Mouse (Mus musculus) layer of hippocampus, adult 18-20 months (tissue): ENCODE measurements around the gene Fmo6. TPM values are rescaled to one million over a fixed set of nuclear protein-coding genes. Genes with fewer than 3 reads are reported as not detected.

Experiments used
- DNase-seq, 2 experiments: peaks; one replicate each; pipeline ENCODE4 v3.0.0; 2022; ENCODE audit warnings: low spot score in 2 of 2
- total RNA-seq, 2 experiments: library from RNA; stranded (reverse); gene quantifications; 2 replicates each; pipeline ENCODE4 v1.2.3; 2021

The Fmo6 gene
- total RNA-seq, 2 experiments from 2014 or later: not detected

DNA sequence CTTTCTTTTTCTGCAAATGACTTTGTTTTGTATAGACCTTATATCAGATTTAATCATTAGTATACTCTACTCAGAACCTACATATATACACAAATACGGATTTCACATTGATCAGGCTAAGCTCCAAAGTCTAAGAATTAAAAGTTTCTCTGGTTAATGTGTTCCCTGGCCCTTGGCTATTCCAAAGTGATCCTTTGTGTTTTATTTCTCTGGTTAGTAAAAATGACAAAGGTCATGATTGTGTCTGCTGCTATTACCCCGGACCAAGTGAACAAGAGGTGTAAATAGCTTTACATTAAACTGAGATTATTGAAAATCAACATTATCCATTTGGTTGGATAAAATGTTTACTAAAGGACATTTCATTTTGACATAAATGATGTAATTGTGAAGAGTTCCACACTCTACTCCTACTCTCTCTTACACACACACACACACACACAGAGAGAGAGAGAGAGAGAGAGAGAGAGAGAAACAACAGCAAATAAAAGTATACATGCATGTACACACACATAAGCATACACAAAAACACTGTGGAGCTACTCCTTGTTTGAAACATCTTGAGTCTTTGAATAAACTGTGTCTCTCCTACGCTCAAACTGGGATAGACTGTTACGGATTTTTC is 22.3 kb downstream of the Fmo6 start:
- no peak for DNase-seq

DNA sequence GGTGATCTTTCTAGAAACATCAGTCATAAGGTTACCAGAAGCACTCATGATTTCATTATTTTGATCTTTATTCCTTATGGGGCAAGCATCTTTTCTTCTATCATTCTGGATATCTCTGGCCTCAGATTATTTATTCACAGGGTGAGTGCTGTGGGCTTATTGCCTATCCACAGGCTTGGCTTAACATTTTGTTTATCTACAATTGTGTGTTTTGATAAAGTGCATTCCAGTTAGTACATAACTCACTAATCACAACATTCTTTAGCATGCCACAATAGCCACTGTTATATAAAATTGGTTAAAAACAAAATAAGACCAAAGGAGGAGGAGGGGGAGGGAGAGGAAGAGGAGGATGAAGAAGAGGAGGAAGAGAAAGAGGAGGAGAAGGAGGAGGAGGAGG is 25.2 kb downstream of the Fmo6 start:
- DNase-seq: no peak

DNA sequence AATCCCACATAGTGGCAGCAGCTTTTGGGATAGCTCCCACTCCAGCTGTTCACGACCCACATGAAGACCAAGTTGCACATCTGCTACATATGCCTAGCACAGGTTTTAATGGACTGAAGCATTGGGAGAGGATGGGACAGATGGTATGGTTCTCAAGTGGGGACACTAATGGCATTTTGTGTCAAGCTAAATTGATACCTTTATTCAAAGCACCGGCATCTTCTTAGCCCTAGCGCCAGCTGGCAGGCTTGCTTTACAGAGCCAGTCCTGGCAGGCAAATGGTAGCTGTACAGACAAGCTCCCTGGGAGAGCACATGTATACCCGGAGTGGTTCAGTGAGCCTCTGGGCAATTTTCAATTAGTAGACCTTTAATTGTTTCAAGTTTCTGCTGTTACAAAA is 35.4 kb downstream of the Fmo6 start:
- no peak for DNase-seq

DNA sequence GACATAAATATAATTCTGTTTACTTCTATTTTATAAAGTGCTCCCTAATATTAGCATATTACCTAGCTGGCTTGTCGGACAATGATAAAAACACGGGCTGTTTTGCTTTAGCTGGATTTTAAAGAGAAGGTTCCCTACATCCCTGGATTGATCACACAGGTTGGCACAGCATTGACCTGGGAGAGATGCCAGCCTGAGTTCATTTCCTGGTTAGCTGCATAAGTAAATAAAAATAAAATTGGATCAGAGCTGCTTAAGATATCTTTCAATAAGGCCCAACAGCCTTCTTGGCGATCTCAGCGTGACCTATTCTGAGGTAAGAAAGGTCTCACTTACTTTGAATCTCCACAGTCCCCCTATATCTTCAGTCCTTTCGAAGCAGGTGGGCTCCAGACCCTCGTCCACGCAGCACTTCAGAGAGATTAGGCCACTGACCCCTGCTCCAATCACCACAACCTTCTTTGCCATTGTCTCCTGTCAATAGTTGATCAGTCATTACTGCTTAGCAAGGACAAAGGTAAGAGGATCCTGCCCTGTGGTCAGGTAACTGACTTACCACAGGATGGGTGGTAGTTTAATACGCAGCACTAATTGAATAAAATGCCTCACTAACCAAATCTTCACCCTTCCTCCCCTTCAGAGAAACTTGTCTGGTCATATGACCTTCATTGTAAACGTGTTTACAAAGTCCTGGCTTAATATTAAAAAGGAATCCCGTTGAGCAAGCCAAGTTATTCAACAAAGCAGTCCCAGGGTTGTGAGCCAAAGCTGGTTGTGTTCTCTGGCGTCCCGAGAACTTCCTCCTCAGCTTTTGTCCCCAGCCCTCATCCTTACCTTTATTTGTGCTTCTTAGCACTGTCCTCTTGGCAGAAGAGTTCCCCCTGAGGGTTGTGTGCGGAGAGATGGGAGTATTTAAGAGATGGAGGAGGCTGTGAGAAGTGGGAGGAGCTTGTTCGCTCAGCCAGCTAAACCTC is 39.2 kb downstream of the Fmo6 start, which contains the start of gene Fmo2:
Fmo2 (minus strand) TSS at position 889 of the 974 bp plus-strand sequence.
- no peak for DNase-seq

DNA sequence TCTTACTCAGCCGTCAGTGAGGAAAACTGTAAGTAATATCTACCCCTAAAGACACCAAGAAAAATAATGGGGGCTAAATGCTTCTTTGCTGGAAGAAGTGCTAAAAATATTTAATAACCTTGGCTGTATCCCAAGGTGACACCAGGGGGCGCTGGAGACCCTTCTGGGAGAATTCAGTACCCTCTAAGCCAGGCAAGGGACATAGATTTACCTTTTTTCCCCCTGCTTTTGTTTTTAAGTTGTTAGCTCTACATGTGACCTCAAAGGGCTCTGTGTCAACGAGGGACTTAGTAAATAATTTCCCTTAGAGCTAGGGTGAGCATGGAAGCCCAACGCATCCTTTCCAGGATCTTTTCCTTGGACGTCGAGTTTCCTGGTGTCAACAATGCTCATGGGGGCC is 41.4 kb downstream of the Fmo6 start:
- DNase-seq: peak; percentile 31 to 66

DNA sequence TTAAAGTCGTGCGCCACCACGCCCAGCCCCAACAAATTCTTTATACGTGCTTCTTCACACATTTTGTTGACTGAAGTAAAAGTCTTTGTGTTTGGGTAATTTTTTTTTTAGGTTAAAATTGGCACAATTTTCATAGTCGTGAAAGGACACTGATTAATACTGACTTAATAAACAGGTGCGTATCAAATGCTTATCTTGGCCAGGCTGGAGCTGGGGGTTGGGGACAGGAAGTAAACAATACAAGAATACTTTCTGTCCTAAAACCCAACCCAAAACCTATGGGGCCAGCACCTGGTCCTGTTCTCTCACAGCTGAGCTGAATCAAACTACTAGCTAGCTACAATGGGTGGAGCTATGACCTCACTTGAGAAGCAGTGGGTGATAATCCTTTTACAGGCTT is 44.3 kb downstream of the Fmo6 start:
- DNase-seq: no peak

DNA sequence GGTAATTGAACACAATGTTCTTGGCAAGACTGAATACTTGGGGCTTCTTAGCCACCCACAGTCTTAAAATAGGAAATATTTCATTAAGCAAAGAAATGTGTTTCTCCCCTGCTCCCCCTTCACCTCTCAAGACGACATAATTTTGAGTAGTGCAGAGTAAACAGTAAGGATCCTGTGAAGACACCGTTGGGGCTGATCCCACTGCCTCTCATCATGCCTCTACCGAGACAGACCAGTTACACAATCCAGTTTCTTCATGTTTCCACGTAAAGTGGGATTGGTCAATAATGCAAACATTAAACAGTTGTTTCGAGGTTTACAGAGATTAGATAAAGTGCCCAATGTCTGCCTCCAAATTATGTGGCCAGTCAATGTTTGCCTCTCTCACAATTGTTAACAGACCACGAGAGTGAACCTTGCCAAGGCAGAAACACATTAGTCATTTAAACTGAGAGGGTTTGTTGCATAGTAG is 45.3 kb downstream of the Fmo6 start:
- DNase-seq: no peak

DNA sequence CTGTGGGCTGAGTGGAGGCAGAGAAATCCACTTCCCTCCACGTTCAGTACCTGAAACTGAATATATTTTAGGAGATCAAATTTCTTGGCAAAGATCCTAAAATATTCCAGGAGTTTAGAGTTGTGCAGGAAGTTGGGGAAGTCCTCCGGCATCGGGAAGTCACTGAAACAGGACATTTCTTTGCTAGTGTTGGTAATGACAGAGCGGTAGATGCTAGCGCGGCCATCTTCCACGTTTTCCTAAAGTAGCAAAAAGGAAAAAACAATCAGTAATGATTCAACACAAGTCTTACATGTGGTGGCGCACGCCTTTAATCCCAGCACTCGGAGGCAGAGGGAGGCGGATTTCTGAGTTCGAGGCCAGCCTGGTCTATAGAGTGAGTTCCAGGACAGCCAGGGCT is 48.7 kb downstream of the Fmo6 start:
- no peak for DNase-seq

DNA sequence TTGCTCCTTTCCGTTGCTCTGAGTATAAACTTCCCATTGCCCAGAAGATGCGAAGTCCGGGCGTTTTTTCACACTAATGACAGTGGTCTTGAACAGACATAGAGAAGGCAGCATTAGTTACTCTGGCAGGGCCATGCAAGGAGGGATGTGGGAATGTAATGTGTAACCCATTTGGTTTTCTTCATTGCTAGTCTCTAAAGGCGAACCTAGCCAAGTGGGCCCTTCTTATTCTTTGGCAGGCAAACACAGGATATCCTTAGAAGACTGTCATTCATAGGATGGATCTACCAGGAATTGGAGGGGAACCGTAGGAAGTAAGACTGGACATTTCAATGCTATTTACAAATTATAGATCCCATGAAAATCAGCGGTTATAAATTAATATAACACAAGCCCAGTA is 49.7 kb downstream of the Fmo6 start:
- no peak for DNase-seq

DNA sequence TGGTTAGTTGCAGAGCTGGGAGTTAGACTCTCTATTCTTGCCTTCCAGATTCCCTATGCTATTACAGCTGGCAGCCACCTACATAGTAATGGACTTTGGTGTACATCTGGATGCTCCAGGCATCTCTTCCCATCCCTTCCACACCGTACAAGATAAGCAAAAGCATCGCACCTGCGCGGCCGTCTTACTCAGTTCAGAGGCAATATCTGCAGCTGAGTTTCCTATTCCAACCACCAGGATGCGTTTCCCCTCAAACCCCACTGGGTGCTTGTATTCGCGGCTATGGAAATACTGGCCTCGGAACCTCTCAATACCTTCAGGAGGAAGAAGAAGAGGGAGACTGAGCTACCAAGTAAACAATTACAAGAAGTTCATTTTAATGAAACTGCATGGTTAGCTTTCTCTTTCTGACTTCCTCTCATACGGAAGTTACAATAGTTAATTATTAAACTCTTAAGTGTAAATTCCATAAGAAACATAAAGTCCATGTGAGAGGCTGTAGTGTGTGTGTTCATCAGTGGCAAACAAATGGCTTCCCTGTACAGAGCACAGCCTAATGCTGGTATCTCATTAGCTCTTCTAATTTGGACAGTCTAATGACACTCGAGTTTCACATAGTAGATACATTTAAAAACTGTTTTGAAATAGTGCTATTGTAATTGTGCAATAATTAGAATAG is 51.0 kb downstream of the Fmo6 start:
- no peak for DNase-seq

DNA sequence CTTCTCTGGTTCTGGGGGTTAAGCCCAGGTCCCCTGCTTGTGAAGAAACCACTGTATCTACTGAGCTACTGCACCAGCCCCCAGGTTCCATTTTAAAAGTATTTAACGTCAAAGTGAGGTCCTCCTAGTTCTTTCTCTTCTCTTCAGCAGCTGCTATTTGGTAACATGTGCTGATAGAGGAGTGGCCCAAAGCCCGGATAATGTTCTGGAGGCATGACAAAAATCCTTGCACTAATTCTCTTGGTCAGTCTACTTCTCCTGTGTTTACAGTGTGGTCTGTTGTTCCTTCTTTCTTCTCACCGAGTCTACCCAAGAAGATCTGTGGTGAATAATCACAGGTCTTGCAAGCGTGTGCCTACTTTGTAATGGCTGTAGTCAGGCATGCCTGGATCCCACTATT is 54.6 kb downstream of the Fmo6 start:
- no peak for DNase-seq

DNA sequence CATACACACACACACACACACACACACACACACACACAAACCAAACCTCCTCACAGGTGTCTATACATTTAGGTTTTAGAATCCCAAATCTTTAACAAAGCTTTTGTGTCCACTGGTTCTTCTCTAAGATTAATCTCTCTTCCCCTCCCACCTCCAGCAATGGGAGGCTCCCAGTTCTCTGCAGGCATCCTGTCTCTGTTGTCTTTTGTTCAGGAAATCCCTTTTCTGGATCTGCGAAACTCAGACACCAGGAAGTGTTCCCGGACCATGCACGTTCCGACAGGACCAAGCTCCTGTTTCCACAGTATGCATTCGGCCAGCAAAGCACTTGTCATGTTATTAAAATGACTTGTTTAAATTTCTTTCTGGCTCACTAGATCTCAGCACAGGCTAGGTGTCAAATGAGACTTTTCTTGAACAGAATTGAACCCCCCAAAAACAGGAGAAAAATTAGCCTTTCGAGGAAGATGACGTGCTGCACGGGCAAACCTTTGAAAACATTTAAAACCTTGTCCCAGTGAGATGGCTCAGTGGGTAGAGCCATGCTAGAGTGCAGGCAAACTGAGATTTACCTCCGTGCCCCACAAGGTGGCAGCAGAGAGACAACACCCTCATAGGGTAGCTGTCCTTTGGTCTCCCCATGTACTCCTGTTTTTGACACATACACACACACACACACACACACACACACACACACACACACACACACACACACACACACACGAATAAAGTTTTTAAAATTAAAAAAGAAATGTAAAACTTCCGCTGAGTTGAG is 57.5 kb downstream of the Fmo6 start:
- DNase-seq: peak; percentile 22 to 51

DNA sequence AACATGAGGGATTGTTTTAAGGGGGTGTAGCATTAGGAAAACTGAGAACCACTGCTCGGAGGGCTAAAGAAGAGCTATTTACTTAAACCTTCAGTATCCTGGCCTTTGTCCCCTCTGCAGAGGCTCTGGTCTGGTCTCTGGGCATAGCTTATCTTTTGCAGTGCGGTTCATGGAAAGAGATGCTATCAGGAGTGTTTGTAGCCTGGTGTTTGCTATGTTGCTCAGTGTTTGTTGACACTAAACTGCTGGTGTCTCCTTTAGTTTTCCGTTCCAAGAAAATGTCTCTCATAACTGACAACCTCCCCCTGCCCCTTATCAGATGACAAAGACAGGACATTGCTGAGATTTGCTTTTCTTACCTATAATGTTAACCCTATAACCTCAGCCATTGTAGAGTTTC is 62.2 kb downstream of the Fmo6 start:
- DNase-seq: no peak

DNA sequence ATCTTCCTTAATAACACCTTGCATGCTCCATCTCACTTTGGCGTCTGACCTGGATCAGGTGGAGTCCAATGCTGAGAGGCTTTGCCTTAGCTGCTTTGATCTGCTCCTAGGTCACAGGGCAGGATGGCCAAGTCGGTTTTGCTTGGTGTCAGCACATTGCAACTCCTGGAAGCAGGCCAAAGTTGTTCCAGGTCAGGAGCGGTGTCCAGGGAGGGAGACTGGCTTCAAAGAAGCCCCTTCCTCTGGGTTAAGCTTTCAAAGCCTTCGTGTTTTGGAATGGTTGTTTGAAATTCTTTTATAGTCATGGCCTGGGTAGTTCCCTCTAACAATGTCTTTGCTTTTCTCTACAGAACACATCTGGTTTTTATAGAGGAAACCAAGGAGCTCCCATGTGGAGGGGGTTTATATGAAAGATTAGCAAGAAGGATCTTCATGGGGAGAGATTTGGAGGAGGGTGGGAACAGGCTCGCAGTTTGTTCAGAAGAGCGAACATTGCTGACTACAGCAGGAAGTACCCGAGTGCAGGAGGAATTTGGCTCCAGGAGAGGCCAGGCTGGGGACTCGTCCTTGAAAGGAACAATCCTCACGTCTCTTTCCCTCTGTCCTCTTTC is 65.5 kb downstream of the Fmo6 start:
- DNase-seq: no peak

DNA sequence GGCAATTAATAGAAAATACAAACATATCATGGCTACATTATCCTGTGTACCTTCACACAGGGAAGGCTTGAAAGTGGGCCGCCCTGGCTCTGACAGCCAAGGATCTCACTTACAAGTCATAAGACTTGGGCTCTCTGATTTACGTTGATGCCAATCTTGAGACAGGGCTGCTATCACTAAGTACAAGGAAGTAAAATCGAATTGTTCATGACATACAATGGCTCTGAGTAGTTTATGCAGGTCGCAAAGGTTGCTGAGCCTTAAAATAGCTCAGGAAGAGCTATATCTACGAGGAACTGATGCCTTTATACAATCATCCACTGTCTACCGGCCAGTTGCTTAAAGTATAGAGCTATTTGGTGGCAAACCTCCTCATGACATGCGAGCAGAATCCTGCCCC is 66.3 kb downstream of the Fmo6 start:
- no peak for DNase-seq

DNA sequence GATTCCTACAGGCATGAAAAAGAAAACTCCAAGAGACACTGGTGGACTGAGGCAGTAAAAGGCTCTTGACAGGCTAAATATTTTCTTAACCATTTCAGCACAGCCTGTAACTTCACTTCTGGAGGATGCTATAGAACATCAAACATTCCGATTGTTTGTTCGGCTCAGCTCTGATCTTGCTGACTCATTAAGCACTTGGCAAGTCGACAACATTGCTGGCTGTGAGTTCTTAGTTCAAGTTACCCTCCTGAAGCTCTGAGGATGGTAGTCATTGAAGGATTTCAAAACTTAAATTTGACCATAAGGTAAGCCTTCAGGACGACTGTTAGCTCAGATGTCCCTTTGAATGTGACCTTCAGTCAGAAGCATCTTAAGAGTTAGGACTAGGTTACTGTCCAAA is 69.9 kb downstream of the Fmo6 start:
- no peak for DNase-seq
